Mouse (Mus musculus): Measurements from ENCODE around the gene Pde4d. TPM values are rescaled to one million over a fixed set of nuclear protein-coding genes. Genes with fewer than 3 reads are reported as not detected.

Pde4d gene
- polyA plus RNA-seq, 1 experiment from 2014 or later: 27.9 TPM

GRCm38 (mm10) chr13:109211941-109212487 lies 762.3 kb downstream of the Pde4d start:
- H3K36me3 ChIP-seq (ENCODE audit: control insufficient read depth, insufficient read depth): no peaks in the 10 kb centered on the region
- H3K27ac ChIP-seq (ENCODE audit: low read length): no peak overlapping the region
- peak overlapping the region; percentile 60; the same call in 1 of the 2 replicates for H3K9ac ChIP-seq (ENCODE audit: low read length)
- peaks cover 2% of the 10 kb centered on the region; the same call in 1 of the 2 replicates for H3K4me1 ChIP-seq (ENCODE audit: control insufficient read depth, insufficient read depth, low read length)
- no peaks in the 10 kb centered on the region for H3K27me3 ChIP-seq (ENCODE audit: control insufficient read depth, insufficient read depth, low read length)
- peak overlapping the region; percentile 71 for H3K4me2 ChIP-seq (ENCODE audit: low read depth, low read length)
- peak overlapping the region; percentile 55 for H3K4me3 ChIP-seq (ENCODE audit: low read length)
- 0 out of 2 replicates have a peak, but pooled peaks have one; percentile 20 for ATAC-seq (replicated peaks; ENCODE audit: extremely low read depth, insufficient read depth, low FRiP score)
- WGBS: 24% methylated on average over 16 of the region's 16 CpGs
- no peaks in the 10 kb centered on the region for H3K9me3 ChIP-seq (replicated peaks; ENCODE audit: control insufficient read depth, low read length)

GRCm38 (mm10) chr13:109212788-109213473 lies 763.2 kb downstream of the Pde4d start:
- H3K4me1 ChIP-seq (ENCODE audit: control insufficient read depth, insufficient read depth, low read length): peaks cover 2% of the 10 kb centered on the region; the same call in 1 of the 2 replicates
- H3K27me3 ChIP-seq (ENCODE audit: control insufficient read depth, insufficient read depth, low read length): no peaks in the 10 kb centered on the region
- no peaks in the 10 kb centered on the region for H3K36me3 ChIP-seq (ENCODE audit: control insufficient read depth, insufficient read depth)
- H3K4me3 ChIP-seq (ENCODE audit: low read length): peak overlapping the region; percentile 55
- 20% methylated on average over 13 of the region's 13 CpGs for WGBS
- peak overlapping the region; percentile 71 for H3K4me2 ChIP-seq (ENCODE audit: low read depth, low read length)
- no peak overlapping the region for H3K27ac ChIP-seq (ENCODE audit: low read length)
- H3K9ac ChIP-seq (ENCODE audit: low read length): no peak overlapping the region
- no peak for ATAC-seq (replicated peaks; ENCODE audit: extremely low read depth, insufficient read depth, low FRiP score)
- no peaks in the 10 kb centered on the region for H3K9me3 ChIP-seq (replicated peaks; ENCODE audit: control insufficient read depth, low read length)

- Histone ChIP-seq H3K27ac (ENCODE audit: low read length) (no peak overlapping the region), H3K4me2 (ENCODE audit: low read depth, low read length) (no peak overlapping the region), H3K27me3 (ENCODE audit: control insufficient read depth, insufficient read depth, low read length) (no peaks in the 10 kb centered on the region), H3K9ac (ENCODE audit: low read length) (no peak overlapping the region), H3K9me3 (replicated peaks; ENCODE audit: control insufficient read depth, low read length) (no peaks in the 10 kb centered on the region), H3K4me1 (ENCODE audit: control insufficient read depth, insufficient read depth, low read length) (no peaks in the 10 kb centered on the region), H3K36me3 (ENCODE audit: control insufficient read depth, insufficient read depth) (no peaks in the 10 kb centered on the region), H3K4me3 (ENCODE audit: low read length) (no peak overlapping the region)
- ATAC-seq (replicated peaks; ENCODE audit: extremely low read depth, insufficient read depth, low FRiP score): no peak
- 67% methylated on average over 8 of the region's 8 CpGs for WGBS
These were observed 769.4 kb downstream of the Pde4d start for GRCm38 (mm10) chr13:109219019-109219725.

- H3K27ac ChIP-seq (ENCODE audit: low read length): no peak overlapping the region
- peak; percentile 34; the same call in 1 of the 2 replicates for ATAC-seq (replicated peaks; ENCODE audit: extremely low read depth, insufficient read depth, low FRiP score)
- H3K36me3 ChIP-seq (ENCODE audit: control insufficient read depth, insufficient read depth): no peaks in the 10 kb centered on the region
- no peaks in the 10 kb centered on the region for H3K27me3 ChIP-seq (ENCODE audit: control insufficient read depth, insufficient read depth, low read length)
- H3K9ac ChIP-seq (ENCODE audit: low read length): peak overlapping the region; percentile 54
- peaks cover 12% of the 10 kb centered on the region; the same call in 1 of the 2 replicates for H3K4me1 ChIP-seq (ENCODE audit: control insufficient read depth, insufficient read depth, low read length)
- peak overlapping the region; percentile 78 for H3K4me2 ChIP-seq (ENCODE audit: low read depth, low read length)
- no peaks in the 10 kb centered on the region for H3K9me3 ChIP-seq (replicated peaks; ENCODE audit: control insufficient read depth, low read length)
- 17% methylated on average over 8 of the region's 8 CpGs for WGBS
- peak overlapping the region; percentile 48 for H3K4me3 ChIP-seq (ENCODE audit: low read length)
These were observed 779.3 kb downstream of the Pde4d start for GRCm38 (mm10) chr13:109228967-109229617.

GRCm38 (mm10) chr13:109229618-109230334 lies 780.0 kb downstream of the Pde4d start:
- peak overlapping the region; percentile 46 for H3K27ac ChIP-seq (ENCODE audit: low read length)
- H3K4me1 ChIP-seq (ENCODE audit: control insufficient read depth, insufficient read depth, low read length): peaks cover 12% of the 10 kb centered on the region; the same call in 1 of the 2 replicates
- no peaks in the 10 kb centered on the region for H3K9me3 ChIP-seq (replicated peaks; ENCODE audit: control insufficient read depth, low read length)
- H3K27me3 ChIP-seq (ENCODE audit: control insufficient read depth, insufficient read depth, low read length): no peaks in the 10 kb centered on the region
- H3K9ac ChIP-seq (ENCODE audit: low read length): peak overlapping the region; percentile 54
- ATAC-seq (replicated peaks; ENCODE audit: extremely low read depth, insufficient read depth, low FRiP score): peak; percentile 10; the same call in 1 of the 2 replicates
- 32% methylated on average over 17 of the region's 17 CpGs for whole genome bisulfite sequencing
- H3K4me3 ChIP-seq (ENCODE audit: low read length): peak overlapping the region; percentile 48
- H3K4me2 ChIP-seq (ENCODE audit: low read depth, low read length): peak overlapping the region; percentile 78
- H3K36me3 ChIP-seq (ENCODE audit: control insufficient read depth, insufficient read depth): no peaks in the 10 kb centered on the region

GRCm38 (mm10) chr13:109230335-109230987 lies 780.7 kb downstream of the Pde4d start:
- no peaks in the 10 kb centered on the region for H3K27me3 ChIP-seq (ENCODE audit: control insufficient read depth, insufficient read depth, low read length)
- peak overlapping the region; percentile 78 for H3K4me2 ChIP-seq (ENCODE audit: low read depth, low read length)
- H3K4me3 ChIP-seq (ENCODE audit: low read length): peak overlapping the region; percentile 48
- H3K36me3 ChIP-seq (ENCODE audit: control insufficient read depth, insufficient read depth): no peaks in the 10 kb centered on the region
- no peaks in the 10 kb centered on the region for H3K9me3 ChIP-seq (replicated peaks; ENCODE audit: control insufficient read depth, low read length)
- 55% methylated on average over 13 of the region's 13 CpGs for whole genome bisulfite sequencing
- peaks cover 12% of the 10 kb centered on the region; the same call in 1 of the 2 replicates for H3K4me1 ChIP-seq (ENCODE audit: control insufficient read depth, insufficient read depth, low read length)
- no peak overlapping the region for H3K9ac ChIP-seq (ENCODE audit: low read length)
- H3K27ac ChIP-seq (ENCODE audit: low read length): peak overlapping the region; percentile 55
- no peak for ATAC-seq (replicated peaks; ENCODE audit: extremely low read depth, insufficient read depth, low FRiP score)

- no peaks in the 10 kb centered on the region for H3K36me3 ChIP-seq (ENCODE audit: control insufficient read depth, insufficient read depth)
- H3K27me3 ChIP-seq (ENCODE audit: control insufficient read depth, insufficient read depth, low read length): no peaks in the 10 kb centered on the region
- H3K4me2 ChIP-seq (ENCODE audit: low read depth, low read length): peak overlapping the region; percentile 45
- H3K27ac ChIP-seq (ENCODE audit: low read length): peak overlapping the region; percentile 64
- H3K9ac ChIP-seq (ENCODE audit: low read length): no peak overlapping the region
- ATAC-seq (replicated peaks; ENCODE audit: extremely low read depth, insufficient read depth, low FRiP score): peak; percentile 29; the same call in 1 of the 2 replicates
- H3K9me3 ChIP-seq (replicated peaks; ENCODE audit: control insufficient read depth, low read length): no peaks in the 10 kb centered on the region
- peaks cover 12% of the 10 kb centered on the region; the same call in 1 of the 2 replicates for H3K4me1 ChIP-seq (ENCODE audit: control insufficient read depth, insufficient read depth, low read length)
- 55% methylated on average over 18 of the region's 18 CpGs for WGBS
- H3K4me3 ChIP-seq (ENCODE audit: low read length): no peak overlapping the region
These were observed 782.2 kb downstream of the Pde4d start for GRCm38 (mm10) chr13:109231848-109232460.
